Mouse (Mus musculus) NIH3T3 (cell line): Measurements from ENCODE around the gene Ptpn13.

Source experiments
- DNase-seq: peaks from one replicate; pipeline ENCODE4 v3.0.0-alpha.2; 2012; ENCODE audit warnings: low read depth

Ptpn13 gene

DNA sequence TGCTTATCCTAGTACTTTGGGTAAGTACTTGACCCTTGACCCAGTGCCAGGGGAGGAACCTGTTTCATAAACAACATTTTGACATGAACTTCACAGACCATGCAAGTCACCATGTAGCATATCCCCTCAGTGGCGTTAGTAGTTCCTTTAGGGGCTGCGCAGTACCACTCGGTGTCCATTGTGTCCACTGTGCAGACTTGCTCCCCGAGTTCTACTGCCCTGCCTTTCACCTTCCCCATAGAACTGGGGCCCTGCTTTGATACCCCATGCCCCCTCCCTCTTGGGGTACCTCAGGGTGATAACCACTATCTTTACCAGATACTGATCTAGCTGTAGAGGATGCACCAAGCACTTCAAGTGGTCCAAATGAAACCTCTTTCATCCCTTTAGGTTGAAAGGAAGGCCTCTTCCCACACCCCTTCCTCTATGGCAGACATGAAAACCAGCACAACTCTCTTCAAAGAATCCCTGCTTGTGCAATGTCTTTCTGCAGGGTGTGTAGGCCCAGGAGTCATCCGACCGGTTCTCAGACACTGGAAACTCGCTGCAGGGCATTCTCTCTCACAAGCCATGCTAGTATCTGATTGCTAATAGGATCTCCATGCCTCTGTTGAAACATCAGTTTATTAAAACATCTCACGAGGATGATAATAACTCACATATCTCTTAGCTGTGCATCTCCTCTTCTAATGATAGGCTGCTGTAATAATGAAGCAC is 34.1 kb downstream of the Ptpn13 start:
- no peak for DNase-seq

- no peak for DNase-seq
Measured at GRCm38 (mm10) chr5:103460903-103461302, 35.9 kb downstream of the Ptpn13 start.

DNA sequence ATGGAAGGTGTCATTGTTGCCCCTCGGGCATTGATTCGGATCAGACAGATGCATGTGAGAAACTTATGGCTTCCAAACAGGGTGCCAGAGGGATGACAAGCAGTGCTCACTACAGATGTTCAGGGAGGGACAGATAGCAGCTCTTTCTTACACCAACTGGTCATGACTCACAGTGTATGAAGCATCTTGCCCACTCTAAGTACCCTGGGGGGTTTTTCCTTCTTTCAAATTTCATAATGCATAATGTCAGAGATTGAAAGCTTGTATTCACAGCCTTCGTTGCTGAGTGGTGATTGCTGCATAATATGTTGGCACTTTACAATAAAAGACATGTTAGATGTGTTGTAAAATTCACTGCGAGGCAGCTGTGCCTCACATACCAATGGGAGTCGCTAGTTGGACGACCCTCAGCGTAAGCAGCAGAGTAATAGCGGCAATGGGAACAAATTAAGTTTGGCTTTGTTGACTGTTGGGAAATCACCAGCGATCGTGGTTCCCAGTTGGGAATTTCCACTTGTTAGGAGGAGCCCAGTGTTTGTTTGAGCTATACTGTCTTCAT is 38.7 kb downstream of the Ptpn13 start:
- peak; percentile 16 for DNase-seq

- no peak for DNase-seq
Measured at GRCm38 (mm10) chr5:103464329-103464728, 39.3 kb downstream of the Ptpn13 start.

DNA sequence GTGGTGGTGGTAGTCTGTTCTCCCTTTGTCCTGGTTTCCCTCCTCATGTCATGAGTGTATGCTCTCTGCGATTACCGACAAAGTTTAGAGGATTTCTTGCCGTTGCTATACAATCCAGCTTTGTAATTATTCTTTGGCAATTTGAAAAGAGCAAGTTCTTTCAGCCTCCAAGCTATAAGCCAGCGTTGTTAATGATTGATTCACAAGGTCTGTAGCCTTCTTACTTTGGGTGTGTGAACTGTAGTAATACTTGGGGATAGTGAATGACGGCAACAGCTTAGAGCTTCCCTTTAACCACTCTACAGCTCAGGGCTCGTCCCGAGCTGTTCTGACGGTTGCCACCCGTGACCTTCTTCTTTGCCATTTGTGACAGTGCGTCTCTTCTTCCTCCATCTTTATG is 39.8 kb downstream of the Ptpn13 start:
- DNase-seq = no peak

DNA sequence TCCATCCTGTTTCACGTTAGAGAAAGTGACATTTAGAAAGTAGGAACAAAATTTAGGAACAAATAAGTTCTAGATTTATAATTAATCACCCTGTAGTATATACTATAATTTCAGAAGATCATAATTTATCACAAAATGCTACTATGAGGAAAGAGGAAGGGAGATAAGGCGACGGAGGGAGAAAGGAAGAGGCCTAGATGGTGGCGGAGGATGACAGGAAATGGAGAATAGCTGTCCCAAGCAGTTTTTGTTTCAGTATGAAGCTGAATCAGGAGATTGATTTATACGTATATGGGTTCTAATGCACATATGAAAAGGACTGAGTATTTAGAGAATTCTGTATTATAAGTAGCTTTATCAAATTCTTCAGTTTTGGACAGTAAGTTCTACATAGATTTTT is 47.7 kb downstream of the Ptpn13 start:
- DNase-seq = no peak

- DNase-seq = no peak
Measured at GRCm38 (mm10) chr5:103473467-103474096, 48.6 kb downstream of the Ptpn13 start.

DNA sequence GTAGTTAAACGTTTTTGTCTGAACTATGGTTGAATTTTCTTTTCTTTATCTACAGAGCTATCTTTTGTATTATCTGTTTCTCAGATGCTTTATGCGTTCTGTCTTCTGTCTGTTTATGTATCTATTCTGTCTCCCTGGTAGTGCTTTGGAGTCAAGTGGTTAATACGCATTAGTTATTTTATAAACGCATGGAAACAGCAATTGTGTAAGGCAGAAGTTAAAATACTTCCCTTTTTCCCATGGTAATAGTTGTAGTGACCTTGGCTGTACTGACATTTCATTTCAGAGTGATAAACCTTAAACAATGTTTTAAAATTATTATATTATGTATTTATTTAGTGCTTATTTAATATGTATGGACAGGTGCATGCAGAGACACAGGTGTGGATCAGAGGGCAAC is 49.3 kb downstream of the Ptpn13 start:
- DNase-seq = no peak

GRCm38 (mm10) chr5:103475503-103475902 is 50.5 kb downstream of the Ptpn13 start:
- no peak for DNase-seq

GRCm38 (mm10) chr5:103479503-103479902 is 54.5 kb downstream of the Ptpn13 start:
- no peak for DNase-seq

DNA sequence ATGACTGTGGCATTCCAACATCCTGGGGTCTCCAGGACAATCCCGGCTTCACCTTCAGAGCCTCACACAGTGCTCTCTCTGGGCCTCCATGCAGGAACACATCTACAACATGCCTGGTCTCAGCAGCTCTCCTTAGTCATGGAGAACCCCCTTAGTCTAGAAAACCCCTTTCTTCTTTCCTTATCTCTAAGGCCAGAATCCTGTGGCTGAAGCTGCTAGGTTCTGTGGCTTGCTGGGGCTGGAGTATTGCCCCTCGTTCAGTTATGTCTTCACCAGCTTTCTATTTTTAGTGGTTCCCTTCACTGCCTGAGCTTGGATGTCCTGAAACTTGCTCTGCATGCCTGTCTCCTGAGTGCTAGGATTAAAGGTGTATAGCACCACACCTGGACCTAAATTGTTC is 56.2 kb downstream of the Ptpn13 start:
- DNase-seq = no peak

DNA sequence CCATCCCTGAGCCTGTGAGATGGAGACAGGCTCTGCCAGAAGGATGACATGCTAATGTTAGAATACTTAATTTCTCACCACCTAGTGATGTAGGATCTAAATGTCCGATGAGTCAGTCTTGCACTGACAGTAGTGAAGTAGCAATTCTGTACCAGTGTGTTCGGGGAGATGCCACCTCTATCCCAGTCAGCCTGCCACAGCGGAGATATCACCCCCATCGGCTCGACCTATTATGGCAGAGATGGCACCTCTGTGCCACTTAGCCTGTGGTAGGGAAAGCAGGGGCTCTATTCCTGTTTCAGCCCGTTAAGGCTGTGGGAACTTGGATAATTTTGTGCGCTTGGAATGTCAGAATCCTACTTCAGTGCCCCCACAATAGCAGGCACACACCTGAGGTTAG is 62.0 kb downstream of the Ptpn13 start:
- no peak for DNase-seq

DNA sequence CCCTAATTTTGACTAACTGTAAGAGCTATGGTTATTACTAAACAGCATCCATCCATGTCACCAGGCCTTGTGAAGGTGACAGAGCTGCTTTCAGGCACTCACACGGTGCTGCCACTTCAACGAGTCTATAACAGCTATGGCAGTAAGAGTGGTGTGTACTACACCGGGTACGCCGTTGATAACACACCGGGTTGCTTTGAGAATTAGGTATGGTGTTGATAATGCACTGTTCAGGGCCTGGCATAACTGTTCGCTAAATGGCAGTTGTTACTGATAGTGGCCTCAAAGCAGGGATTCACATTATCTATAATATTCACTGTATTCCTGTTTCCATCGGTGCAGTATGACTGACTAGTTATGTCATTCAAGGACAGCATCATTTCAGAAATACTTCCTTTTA is 66.0 kb downstream of the Ptpn13 start:
- no peak for DNase-seq

GRCm38 (mm10) chr5:103491788-103492187 is 66.8 kb downstream of the Ptpn13 start:
- DNase-seq = no peak

DNA sequence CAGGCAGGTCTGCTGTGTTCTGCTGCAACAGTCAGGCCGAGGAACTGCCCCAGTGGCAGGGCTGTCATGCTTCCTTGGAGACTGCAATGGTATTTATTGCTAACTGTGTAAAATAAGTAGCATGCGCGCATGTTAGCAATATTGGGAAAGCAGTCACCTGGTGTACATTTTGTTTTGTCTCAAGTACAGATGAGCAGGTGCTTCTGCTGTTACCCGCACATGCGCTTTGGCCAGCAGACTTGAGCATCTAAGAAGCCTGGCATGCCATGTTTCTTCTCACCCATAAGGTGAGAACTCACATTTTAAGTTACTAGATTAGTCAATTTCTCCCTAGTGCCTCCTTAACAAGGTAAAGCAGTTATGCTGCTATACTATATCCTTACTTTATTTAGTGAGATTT is 72.1 kb downstream of the Ptpn13 start:
- no peak for DNase-seq

DNA sequence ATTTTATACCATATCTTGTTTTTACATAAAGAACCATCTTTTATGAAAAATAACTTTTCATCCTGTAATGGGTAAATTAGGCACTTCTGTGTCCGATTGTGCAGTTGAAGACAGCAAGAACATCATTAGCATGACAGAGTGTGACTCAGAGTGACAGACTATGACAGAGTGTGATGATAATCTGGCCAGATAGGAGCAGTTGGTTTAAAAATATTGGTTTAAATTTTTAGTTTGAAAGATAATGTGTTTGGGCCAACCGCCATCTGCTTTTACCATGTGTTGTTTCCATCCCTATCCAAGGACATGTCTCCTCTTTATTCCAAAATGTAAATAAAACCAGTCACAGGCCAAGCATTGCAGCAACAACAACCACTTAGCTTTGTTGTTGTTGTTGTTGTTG is 72.5 kb downstream of the Ptpn13 start:
- DNase-seq = no peak

DNA sequence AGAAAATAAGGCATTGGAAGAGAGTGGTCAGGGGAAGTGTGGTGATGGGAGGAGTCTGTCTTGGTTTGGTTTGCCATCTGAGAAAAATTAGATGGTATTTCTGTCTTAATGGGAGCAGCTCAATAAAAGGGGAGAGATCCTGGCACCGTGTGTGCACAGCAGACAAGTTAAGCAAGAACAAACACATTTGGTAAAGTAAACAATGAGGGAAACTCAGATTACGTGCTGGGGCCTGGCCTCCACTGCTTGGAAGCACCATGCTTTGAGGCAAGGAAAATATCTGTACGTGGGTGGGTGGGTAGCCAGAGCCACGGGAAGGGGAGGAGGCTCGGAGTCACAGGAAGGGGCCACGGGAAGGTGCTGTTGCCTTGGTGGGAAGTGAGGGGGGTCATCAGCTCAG is 74.3 kb downstream of the Ptpn13 start:
- no peak for DNase-seq

GRCm38 (mm10) chr5:103501076-103501475 is 76.1 kb downstream of the Ptpn13 start:
- DNase-seq = no peak

DNA sequence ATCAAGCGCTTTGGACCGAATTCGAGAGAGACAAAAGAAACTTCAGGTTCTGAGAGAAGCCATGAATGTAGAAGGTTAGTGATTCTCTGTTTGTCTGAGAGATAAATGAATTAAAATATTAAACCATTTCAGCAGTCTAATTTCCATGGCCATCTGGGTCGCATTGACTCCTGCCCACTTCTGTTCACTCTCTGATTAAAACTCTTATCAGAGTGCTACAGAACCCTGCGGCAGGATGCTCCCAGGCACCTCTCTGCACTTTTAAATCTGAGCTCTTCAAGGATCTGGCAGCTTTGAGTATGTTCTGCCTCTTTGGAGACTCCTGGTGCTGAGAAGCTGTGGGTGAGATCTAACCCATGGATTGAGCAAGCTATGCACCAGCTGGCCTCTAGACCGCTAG is 76.8 kb downstream of the Ptpn13 start:
- no peak for DNase-seq

GRCm38 (mm10) chr5:103513162-103513561 is 88.2 kb downstream of the Ptpn13 start:
- DNase-seq = no peak

- DNase-seq = no peak
Measured at GRCm38 (mm10) chr5:103514441-103514840, 89.4 kb downstream of the Ptpn13 start.

- DNase-seq = peak; percentile 17
Measured at GRCm38 (mm10) chr5:103515876-103516275, 90.9 kb downstream of the Ptpn13 start.

- no peak for DNase-seq
Measured at GRCm38 (mm10) chr5:103516555-103516954, 91.6 kb downstream of the Ptpn13 start.

GRCm38 (mm10) chr5:103517641-103518040 is 92.6 kb downstream of the Ptpn13 start:
- no peak for DNase-seq
